Mouse (Mus musculus) spleen, adult 2 months (tissue): ENCODE measurements around the gene Uvssa.

Experiments used
- CTCF ChIP-seq: fragments of 200-500 bp; IDR thresholded peaks from 2 replicates; pipeline ENCODE4 v1.5.1; 2011; ENCODE audit warnings: mild to moderate bottlenecking, inconsistent platforms; ENCODE audit not compliant: insufficient read depth, insufficient read length, insufficient replicate concordance; ENCODE audit errors: extremely low read depth
- POLR2A ChIP-seq: fragments of 200-500 bp; IDR thresholded peaks from 2 replicates; pipeline ENCODE4 v1.6.1; 2011; ENCODE audit warnings: low read depth, low read length, inconsistent platforms

GRCm38 (mm10) chr5:33396828-33397227 lies 18.5 kb downstream of the Uvssa start:
- no peak for TF ChIP-seq POLR2A
- no peak for TF ChIP-seq CTCF
